Mouse (Mus musculus) lung, postnatal 10 days (tissue): Measurements from ENCODE around the gene Tnfsf4.

Source experiments
- DNase-seq: peaks from one replicate; pipeline ENCODE4 v3.0.0; 2021

Gene Tnfsf4

GRCm38 (mm10) chr1:161394931-161395459 lies at the start of gene Tnfsf4:
Gene Tnfsf4 (plus strand): TSS chr1:161395409.
- no peak for DNase-seq

GRCm38 (mm10) chr1:161350981-161351380 lies 44.2 kb upstream of the Tnfsf4 start:
- DNase-seq = no peak

GRCm38 (mm10) chr1:161365006-161365405 lies 30.2 kb upstream of the Tnfsf4 start:
- no peak for DNase-seq

- no peak for DNase-seq
Observed at GRCm38 (mm10) chr1:161371919-161372318, 23.3 kb upstream of the Tnfsf4 start.

- DNase-seq = no peak
Observed at GRCm38 (mm10) chr1:161375866-161376265, 19.3 kb upstream of the Tnfsf4 start.

GRCm38 (mm10) chr1:161378571-161378970 lies 16.6 kb upstream of the Tnfsf4 start:
- no peak for DNase-seq

- DNase-seq = peak; percentile 58
Observed at GRCm38 (mm10) chr1:161379685-161380424, 15.4 kb upstream of the Tnfsf4 start.

GRCm38 (mm10) chr1:161380425-161380780 lies 14.8 kb upstream of the Tnfsf4 start:
- DNase-seq = no peak

- DNase-seq = no peak
Observed at GRCm38 (mm10) chr1:161390066-161390465, 5.1 kb upstream of the Tnfsf4 start.

- DNase-seq = no peak
Observed at GRCm38 (mm10) chr1:161392906-161393305, 2.3 kb upstream of the Tnfsf4 start.

GRCm38 (mm10) chr1:161395610-161396009 lies 401 bp downstream of the Tnfsf4 start:
- DNase-seq = no peak

- no peak for DNase-seq
Observed at GRCm38 (mm10) chr1:161396351-161396750, 1.1 kb downstream of the Tnfsf4 start.

GRCm38 (mm10) chr1:161400126-161400525 lies 4.9 kb downstream of the Tnfsf4 start:
- DNase-seq = peak; percentile 83

- DNase-seq = no peak
Observed at GRCm38 (mm10) chr1:161403061-161403460, 7.9 kb downstream of the Tnfsf4 start.

GRCm38 (mm10) chr1:161406480-161406879 lies 11.3 kb downstream of the Tnfsf4 start:
- DNase-seq = no peak

- DNase-seq = no peak
Observed at GRCm38 (mm10) chr1:161419926-161420325, 24.7 kb downstream of the Tnfsf4 start.

GRCm38 (mm10) chr1:161420646-161421045 lies 25.4 kb downstream of the Tnfsf4 start:
- no peak for DNase-seq

- no peak for DNase-seq
Observed at GRCm38 (mm10) chr1:161426277-161427056, 31.3 kb downstream of the Tnfsf4 start.

- no peak for DNase-seq
Observed at GRCm38 (mm10) chr1:161427057-161427311, 31.8 kb downstream of the Tnfsf4 start.

- no peak for DNase-seq
Observed at GRCm38 (mm10) chr1:161435781-161436180, 40.6 kb downstream of the Tnfsf4 start.

- DNase-seq = no peak
Observed at GRCm38 (mm10) chr1:161436503-161436902, 41.3 kb downstream of the Tnfsf4 start.

- DNase-seq = peak; percentile 22
Observed at GRCm38 (mm10) chr1:161444858-161445257, 49.6 kb downstream of the Tnfsf4 start.

GRCm38 (mm10) chr1:161451683-161452245 lies 56.6 kb downstream of the Tnfsf4 start:
- DNase-seq = peak; percentile 18

GRCm38 (mm10) chr1:161452250-161452649 lies 57.0 kb downstream of the Tnfsf4 start:
- no peak for DNase-seq
